Mouse (Mus musculus) neural tube, embryonic 13.5 days (tissue): ENCODE results near the gene Psph. TPM values are rescaled to one million over a fixed set of nuclear protein-coding genes. Genes with fewer than 3 reads are reported as not detected.
A peak's percentile ranks its signal among the peaks of the same experiment; 100 is the strongest.

Experiments used
- ATAC-seq: fragments of 200-750 bp; cut with Nextera tagmentation; 2 replicates; pipeline ENCODE4 v1.8.0; 2017; ENCODE audit warnings: low read depth, mild to moderate bottlenecking, moderate TSS enrichment, moderate library complexity
- H3K27ac ChIP-seq: fragments of 300-500 bp; sonication (generic); replicated peaks from 2 replicates; pipeline ENCODE4 v1.5.1; 2015; ENCODE audit warnings: moderate library complexity, mild to moderate bottlenecking, inconsistent platforms
- H3K27me3 ChIP-seq: fragments of 300-500 bp; sonication (generic); 2 replicates; pipeline ENCODE4 v1.6.1; 2015; ENCODE audit warnings: mild to moderate bottlenecking, inconsistent platforms
- H3K36me3 ChIP-seq: fragments of 300-500 bp; sonication (generic); 2 replicates; pipeline ENCODE4 v1.6.1; 2015; ENCODE audit warnings: mild to moderate bottlenecking, inconsistent platforms
- H3K4me1 ChIP-seq: fragments of 300-500 bp; sonication (generic); replicated peaks from 2 replicates; pipeline ENCODE4 v1.6.1; 2015; ENCODE audit warnings: inconsistent platforms
- H3K4me2 ChIP-seq: fragments of 300-500 bp; sonication (generic); 2 replicates; pipeline ENCODE4 v1.6.1; 2015; ENCODE audit warnings: inconsistent platforms, mild to moderate bottlenecking, moderate library complexity
- H3K4me3 ChIP-seq: fragments of 300-500 bp; sonication (generic); 2 replicates; pipeline ENCODE4 v1.5.1; 2015; ENCODE audit warnings: mild to moderate bottlenecking, inconsistent platforms
- H3K9ac ChIP-seq: fragments of 300-500 bp; sonication (generic); 2 replicates; pipeline ENCODE4 v1.6.1; 2015; ENCODE audit warnings: moderate library complexity, mild to moderate bottlenecking, inconsistent platforms
- H3K9me3 ChIP-seq: fragments of 300-500 bp; sonication (generic); 2 replicates; pipeline ENCODE4 v1.6.1; 2016; ENCODE audit warnings: inconsistent platforms
- WGBS: fragments of 180-500 bp; shearing (Covaris S2); methylation state at CpG from one replicate; pipeline ENCODE4 v1.1.7; 2015; 5-methylcytosine and 5-hydroxymethylcytosine counted together
- polyA plus RNA-seq: library from polyadenylated mRNA; unstranded; fragments of >200 nt; fragmentation: Nextera tagmentation; extraction: Ambion mirVana; gene quantifications from 2 replicates; pipeline ENCODE4 v1.2.1, GENCODE M21; 2015

Gene Psph
- polyA plus RNA-seq, 1 experiment from 2014 or later: 30.9 TPM

- no peak for ATAC-seq
- WGBS: 91% methylated on average over 10 of the region's 10 CpGs
Measured at GRCm38 (mm10) chr5:129772433-129772832, 14.8 kb downstream of the Psph start.

GRCm38 (mm10) chr5:129770443-129771355, 16.6 kb downstream of the Psph start:
- Histone ChIP-seq H3K4me1 (no peaks in the 10 kb centered on the region), H3K4me2 (no peak overlapping the region), H3K27ac (no peak overlapping the region), H3K27me3 (no peaks in the 10 kb centered on the region), H3K4me3 (no peak overlapping the region), H3K9ac (no peak overlapping the region), H3K36me3 (peaks cover 38% of the 10 kb centered on the region), H3K9me3 (no peaks in the 10 kb centered on the region)
- WGBS: 89% methylated on average over 23 of the region's 23 CpGs
- ATAC-seq: no peak

More at GRCm38 (mm10) chr5:129772433-129772832, 14.8 kb downstream of the Psph start:
- no peaks in the 10 kb centered on the region for H3K27me3 ChIP-seq
- H3K36me3 ChIP-seq: peaks cover 27% of the 10 kb centered on the region
- no peak overlapping the region for H3K27ac ChIP-seq
- no peak overlapping the region for H3K4me2 ChIP-seq
- no peak overlapping the region for H3K9ac ChIP-seq
- no peaks in the 10 kb centered on the region for H3K9me3 ChIP-seq
- no peaks in the 10 kb centered on the region for H3K4me1 ChIP-seq
- H3K4me3 ChIP-seq: no peak overlapping the region

- H3K4me2 ChIP-seq: 0 out of 2 replicates have a peak overlapping the region, but pooled peaks have one; percentile 16
- ATAC-seq: peak; percentile 95
- H3K4me1 ChIP-seq: peaks cover 11% of the 10 kb centered on the region
- H3K4me3 ChIP-seq: no peak overlapping the region
- H3K9me3 ChIP-seq: no peaks in the 10 kb centered on the region
- 38% methylated on average over 18 of the region's 18 CpGs for WGBS
- H3K9ac ChIP-seq: no peak overlapping the region
- peaks cover 47% of the 10 kb centered on the region for H3K36me3 ChIP-seq
- H3K27me3 ChIP-seq: no peaks in the 10 kb centered on the region
- peak overlapping the region; percentile 88 for H3K27ac ChIP-seq
Measured at GRCm38 (mm10) chr5:129761865-129762540, 25.2 kb downstream of the Psph start.

- Histone ChIP-seq H3K4me1 (peaks cover 11% of the 10 kb centered on the region), H3K4me3 (no peak overlapping the region), H3K27ac (no peak overlapping the region; the same call in 1 of the 2 replicates), H3K9ac (no peak overlapping the region), H3K27me3 (no peaks in the 10 kb centered on the region), H3K4me2 (no peak overlapping the region), H3K36me3 (peaks cover 40% of the 10 kb centered on the region), H3K9me3 (no peaks in the 10 kb centered on the region)
- 89% methylated on average over 13 of the region's 13 CpGs for WGBS
- no peak for ATAC-seq
Measured at GRCm38 (mm10) chr5:129759929-129760480, 27.2 kb downstream of the Psph start.

GRCm38 (mm10) chr5:129756886-129757285, 30.4 kb downstream of the Psph start:
- Histone ChIP-seq H3K4me3 (no peak overlapping the region), H3K4me1 (peaks cover 6% of the 10 kb centered on the region), H3K4me2 (no peak overlapping the region), H3K27me3 (no peaks in the 10 kb centered on the region), H3K27ac (no peak overlapping the region), H3K36me3 (peaks cover 53% of the 10 kb centered on the region), H3K9ac (no peak overlapping the region), H3K9me3 (no peaks in the 10 kb centered on the region)
- WGBS: 93% methylated on average over 20 of the region's 20 CpGs
- no peak for ATAC-seq

GRCm38 (mm10) chr5:129744050-129744449, 43.2 kb downstream of the Psph start:
- H3K4me1 ChIP-seq: no peaks in the 10 kb centered on the region
- no peaks in the 10 kb centered on the region for H3K27me3 ChIP-seq
- peaks cover 92% of the 10 kb centered on the region for H3K36me3 ChIP-seq
- no peaks in the 10 kb centered on the region for H3K9me3 ChIP-seq
- WGBS: 89% methylated on average over 6 of the region's 6 CpGs
- no peak overlapping the region for H3K9ac ChIP-seq
- no peak overlapping the region for H3K27ac ChIP-seq
- H3K4me3 ChIP-seq: no peak overlapping the region
- no peak for ATAC-seq
- H3K4me2 ChIP-seq: no peak overlapping the region

- no peak for ATAC-seq
- Histone ChIP-seq H3K36me3 (peaks cover 81% of the 10 kb centered on the region), H3K27ac (no peak overlapping the region), H3K4me2 (no peak overlapping the region), H3K9ac (no peak overlapping the region), H3K4me1 (no peaks in the 10 kb centered on the region), H3K4me3 (no peak overlapping the region), H3K27me3 (no peaks in the 10 kb centered on the region), H3K9me3 (no peaks in the 10 kb centered on the region)
- WGBS: 89% methylated on average over 7 of the region's 7 CpGs
Measured at GRCm38 (mm10) chr5:129742903-129743488, 44.3 kb downstream of the Psph start.

- Histone ChIP-seq H3K9ac (no peak overlapping the region), H3K27ac (no peak overlapping the region), H3K27me3 (no peaks in the 10 kb centered on the region), H3K4me3 (no peak overlapping the region), H3K4me2 (no peak overlapping the region), H3K4me1 (no peaks in the 10 kb centered on the region), H3K36me3 (peaks cover 62% of the 10 kb centered on the region), H3K9me3 (no peaks in the 10 kb centered on the region)
- no peak for ATAC-seq
- WGBS: 89% methylated on average over 1 of the region's 1 CpGs
Measured at GRCm38 (mm10) chr5:129740976-129741375, 46.3 kb downstream of the Psph start.

GRCm38 (mm10) chr5:129731021-129731420, 56.2 kb downstream of the Psph start:
- H3K4me2 ChIP-seq: no peak overlapping the region
- H3K27ac ChIP-seq: no peak overlapping the region
- WGBS: 88% methylated on average over 5 of the region's 5 CpGs
- no peak overlapping the region for H3K4me3 ChIP-seq
- peaks cover 34% of the 10 kb centered on the region for H3K4me1 ChIP-seq
- 0 out of 2 replicates have a peak overlapping the region, but pooled peaks have one; percentile 43 for H3K9ac ChIP-seq
- 0 out of 2 replicates have a peak, but pooled peaks cover 3% of the 10 kb centered on the region for H3K36me3 ChIP-seq
- no peak for ATAC-seq
- H3K9me3 ChIP-seq: no peaks in the 10 kb centered on the region
- no peaks in the 10 kb centered on the region for H3K27me3 ChIP-seq

- Histone ChIP-seq H3K36me3 (0 out of 2 replicates have a peak, but pooled peaks cover 3% of the 10 kb centered on the region), H3K9me3 (no peaks in the 10 kb centered on the region), H3K9ac (0 out of 2 replicates have a peak overlapping the region, but pooled peaks have one; percentile 43), H3K4me3 (no peak overlapping the region), H3K27me3 (no peaks in the 10 kb centered on the region), H3K4me2 (no peak overlapping the region), H3K4me1 (peaks cover 39% of the 10 kb centered on the region), H3K27ac (0 out of 2 replicates have a peak overlapping the region, but pooled peaks have one; percentile 1)
- no peak for ATAC-seq
- WGBS: 79% methylated on average over 11 of the region's 11 CpGs
Measured at GRCm38 (mm10) chr5:129730344-129730743, 56.9 kb downstream of the Psph start.

- H3K9me3 ChIP-seq: no peaks in the 10 kb centered on the region
- peaks cover 39% of the 10 kb centered on the region for H3K4me1 ChIP-seq
- no peaks in the 10 kb centered on the region for H3K27me3 ChIP-seq
- ATAC-seq: no peak
- peak overlapping the region; percentile 14 for H3K9ac ChIP-seq
- H3K36me3 ChIP-seq: 0 out of 2 replicates have a peak, but pooled peaks cover under 1% of the 10 kb centered on the region
- H3K4me2 ChIP-seq: no peak overlapping the region
- 57% methylated on average over 11 of the region's 11 CpGs for WGBS
- H3K4me3 ChIP-seq: no peak overlapping the region
- H3K27ac ChIP-seq: 0 out of 2 replicates have a peak overlapping the region, but pooled peaks have one; percentile 6
Measured at GRCm38 (mm10) chr5:129729286-129729685, 58.0 kb downstream of the Psph start.
